Mouse (Mus musculus) cortical plate, adult 2 months (tissue): ENCODE data around the gene Nhej1.

Experiments
- CTCF ChIP-seq: fragments of 200-500 bp; IDR thresholded peaks from 2 replicates; pipeline ENCODE4 v1.5.1; 2011; ENCODE audit warnings: mild to moderate bottlenecking, control low read depth, low read length; ENCODE audit not compliant: insufficient read depth; ENCODE audit errors: extremely low read depth
- POLR2A ChIP-seq: fragments of 200-500 bp; IDR thresholded peaks from 2 replicates; pipeline ENCODE4 v1.6.1; 2011; ENCODE audit warnings: mild to moderate bottlenecking, low read length, control low read depth; ENCODE audit not compliant: insufficient read depth; ENCODE audit errors: extremely low read depth

- TF ChIP-seq POLR2A: no peak
- TF ChIP-seq CTCF: no peak
Measured at GRCm38 (mm10) chr1:74961722-74962121, 163.3 kb downstream of the Nhej1 start.
